Comparison of ENCODE assay signal across 10 mouse cellular contexts in the genomic region with DNA sequence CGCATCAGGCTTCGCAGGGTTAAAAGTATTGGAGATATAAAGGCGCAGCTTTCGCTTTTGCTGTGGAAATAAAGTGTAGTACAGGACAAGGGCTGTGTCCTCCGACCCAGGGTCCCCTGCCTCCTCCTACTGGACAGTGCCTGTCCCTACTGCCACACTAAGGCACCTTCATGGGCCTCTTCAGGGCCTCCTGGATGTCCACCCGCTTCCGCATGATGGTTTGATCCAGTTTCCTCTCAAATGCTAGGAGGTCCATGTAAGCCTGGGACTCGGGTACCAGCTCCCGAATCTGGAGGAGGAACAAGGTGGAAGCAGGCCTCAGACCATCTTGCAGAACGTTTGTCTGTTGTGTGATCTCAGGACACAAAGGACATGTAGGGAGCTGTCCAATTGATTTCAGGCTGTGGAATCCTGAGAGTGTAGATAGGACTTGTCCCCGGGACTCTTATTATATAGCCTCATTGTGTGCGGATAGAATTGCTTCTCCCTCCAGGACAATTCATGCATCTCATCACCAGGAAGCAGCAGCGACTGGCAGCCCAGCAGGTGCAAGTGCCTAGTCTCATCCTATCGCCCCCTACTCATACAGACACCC. TPM values are rescaled to one million over a fixed set of nuclear protein-coding genes. Genes with fewer than 3 reads are reported as not detected.
DNase-seq lines count a peak whose midpoint lies in the region; ATAC-seq and TF ChIP-seq lines count a peak whose summit lies in the region.
"Had no signal": no experiment of that assay in that cellular context is flagged by ENCODE, and none has a peak within 500 bp of the region (broad histone marks: within the 10 kb centered on the region; RNA-seq: fewer than 3 reads in every experiment).

No protein-coding gene starts in this region.

- no peak overlapping the region for H3K4me3 ChIP-seq in neural tube, embryonic 11.5 days (ENCODE audit: low read depth, low read length)
- 0 out of 2 replicates have a peak overlapping the region, but pooled peaks have one; percentile 18 for H3K4me3 ChIP-seq in olfactory bulb, adult 2 months (ENCODE audit: insufficient read depth, low read depth, low read length)
- H3K4me3 ChIP-seq: limb, embryonic 15.5 days had no signal

- peaks cover 39% of the 10 kb centered on the region for H3K4me1 ChIP-seq in neural tube, embryonic 11.5 days (ENCODE audit: control insufficient read depth, insufficient read depth, low read length)
- H3K4me1 ChIP-seq in olfactory bulb, adult 2 months (ENCODE audit: control insufficient read depth, insufficient read depth, low read length) = peaks cover 63% of the 10 kb centered on the region

- H3K36me3 ChIP-seq in neural tube, embryonic 11.5 days (ENCODE audit: control insufficient read depth, insufficient read depth, low read length) = peaks cover 2% of the 10 kb centered on the region

- 57% methylated on average over 14 of the region's 14 CpGs for WGBS in neural tube, embryonic 11.5 days
- 33% methylated on average over 14 of the region's 14 CpGs for WGBS in olfactory bulb, adult 2 months

- peak overlapping the region; percentile 27 for H3K9ac ChIP-seq in neural tube, embryonic 11.5 days (ENCODE audit: low read length)
- H3K9ac ChIP-seq: limb, embryonic 15.5 days had no signal

- peaks cover 7% of the 10 kb centered on the region; the same call in 1 of the 2 replicates for H3K27me3 ChIP-seq in neural tube, embryonic 11.5 days (ENCODE audit: control insufficient read depth, insufficient read depth, low read length)
- H3K27me3 ChIP-seq: limb, embryonic 15.5 days had no signal

- peak overlapping the region; percentile 5; the same call in 1 of the 2 replicates for H3K4me2 ChIP-seq in neural tube, embryonic 11.5 days (ENCODE audit: low read depth)
- H3K4me2 ChIP-seq: limb, embryonic 15.5 days had no signal

- ATAC-seq in neural tube, embryonic 11.5 days (ENCODE audit: insufficient read depth, low FRiP score, low TSS enrichment) = 0 out of 2 replicates have a peak, but pooled peaks have one; percentile 3

- no peaks in the 10 kb centered on the region for H3K9me3 ChIP-seq in neural tube, embryonic 11.5 days (ENCODE audit: control insufficient read depth, low read length)
- H3K9me3 ChIP-seq: limb, embryonic 15.5 days had no signal

- peak overlapping the region; percentile 74 for H3K27ac ChIP-seq in neural tube, embryonic 11.5 days (ENCODE audit: low read depth, low read length)
- peak overlapping the region; percentile 95 for H3K27ac ChIP-seq in olfactory bulb, adult 2 months (ENCODE audit: insufficient read depth, low read depth, low read length)

- DNase-seq in cerebellum, adult 11-12 months = peak; percentile 20
- DNase-seq in cerebellum, adult 11 months = no peak
- DNase-seq in neural tube, embryonic 11.5 days (ENCODE audit: low spot score) = no peak
- DNase-seq in neural tube, embryonic 10.5 days (ENCODE audit: extremely low spot score, low spot score) = no peak
- peak; percentile 19 for DNase-seq in induced T-regulatory cell, adult 2 months (ENCODE audit: low read depth)
- no peak for DNase-seq in frontal cortex, adult 2 months (ENCODE audit: extremely low spot score in 1 of 2, low spot score in 1 of 2)
- no peak for DNase-seq in urinary bladder, postnatal 14 days (ENCODE audit: low spot score)
- DNase-seq: gastrocnemius, postnatal 14 days had no signal

- no peak for TF ChIP-seq POLR2A in olfactory bulb, adult 2 months (IDR thresholded peaks at IDR 0.05; ENCODE audit: insufficient read depth, low read depth, low read length)

- no peak for TF ChIP-seq CTCF in olfactory bulb, adult 2 months (IDR thresholded peaks at IDR 0.05; ENCODE audit: insufficient read depth, low read depth, low read length)

RNA-seq across cellular contexts. Expression of a gene that starts 9.3 kb away (rescaled TPM):
- polyA plus RNA-seq in neural tube, embryonic 11.5 days (2014; fragmentation: Nextera tagmentation; extraction: Ambion mirVana) = 10.3 and 13.0 TPM in 2 replicates
- not detected in 2 replicates for polyA plus RNA-seq in olfactory bulb, adult 2 months (2012; ENCODE audit: insufficient read depth, insufficient read length, low replicate concordance, missing spikeins)
- 47.1 and 50.5 TPM in 2 replicates for polyA plus RNA-seq in frontal cortex, adult 2 months (2012; rRNA removed)

RNA-seq across cellular contexts. Expression of a gene that starts 18.6 kb away (rescaled TPM):
- polyA plus RNA-seq in neural tube, embryonic 11.5 days (2014; fragmentation: Nextera tagmentation; extraction: Ambion mirVana) = 136 and 147 TPM in 2 replicates
- polyA plus RNA-seq in olfactory bulb, adult 2 months (2012; ENCODE audit: insufficient read depth, insufficient read length, low replicate concordance, missing spikeins) = not detected in 2 replicates
- polyA plus RNA-seq in frontal cortex, adult 2 months (2012; rRNA removed) = 78.1 and 86.2 TPM in 2 replicates

RNA-seq across cellular contexts. Expression of a gene that starts 28.3 kb away (rescaled TPM):
- polyA plus RNA-seq in neural tube, embryonic 11.5 days (2014; fragmentation: Nextera tagmentation; extraction: Ambion mirVana) = 43.7 and 49.3 TPM in 2 replicates
- polyA plus RNA-seq in olfactory bulb, adult 2 months (2012; ENCODE audit: insufficient read depth, insufficient read length, low replicate concordance, missing spikeins) = not detected in 2 replicates
- polyA plus RNA-seq in frontal cortex, adult 2 months (2012; rRNA removed) = 116 and 135 TPM in 2 replicates

RNA-seq across cellular contexts. Expression of a gene that starts 39.3 kb away (rescaled TPM):
- not detected in 2 replicates for polyA plus RNA-seq in neural tube, embryonic 11.5 days (2014; fragmentation: Nextera tagmentation; extraction: Ambion mirVana)
- polyA plus RNA-seq in olfactory bulb, adult 2 months (2012; ENCODE audit: insufficient read depth, insufficient read length, low replicate concordance, missing spikeins) = not detected in 2 replicates
- polyA plus RNA-seq in frontal cortex, adult 2 months (2012; rRNA removed) = 0.18 and 0.59 TPM in 2 replicates

RNA-seq across cellular contexts. Expression of a gene that starts 55.1 kb away (rescaled TPM):
- 0.38 TPM in 1 of 2 replicates, not detected in the other for polyA plus RNA-seq in neural tube, embryonic 11.5 days (2014; fragmentation: Nextera tagmentation; extraction: Ambion mirVana)
- not detected in 2 replicates for polyA plus RNA-seq in olfactory bulb, adult 2 months (2012; ENCODE audit: insufficient read depth, insufficient read length, low replicate concordance, missing spikeins)
- 0.42 and 0.62 TPM in 2 replicates for polyA plus RNA-seq in frontal cortex, adult 2 months (2012; rRNA removed)

Comparison
In these comparisons a context has a peak if more than half of its experiments do, and no peak if none do; other contexts are left out.
1. DNase-seq: peak in cerebellum, adult 11-12 months (single experiment) and induced T-regulatory cell, adult 2 months (single experiment); none in cerebellum, adult 11 months (single experiment), neural tube, embryonic 11.5 days (single experiment), neural tube, embryonic 10.5 days (single experiment), frontal cortex, adult 2 months (0 of 2) and urinary bladder, postnatal 14 days (single experiment).
2. RNA of a gene that starts 9.3 kb away (polyA plus RNA-seq): 47.1 to 50.5 TPM in frontal cortex, adult 2 months and 10.3 to 13.0 TPM in neural tube, embryonic 11.5 days; not detected in olfactory bulb, adult 2 months; every median in the first group is over 10 times any median in the second.